Mouse (Mus musculus) MEL (cell line): Measurements from ENCODE around the gene Zfp319. TPM values are rescaled to one million over a fixed set of nuclear protein-coding genes. Genes with fewer than 3 reads are reported as not detected.

Source experiments
- DNase-seq: peaks from one replicate; pipeline ENCODE4 v3.0.0; 2011; ENCODE audit warnings: low read depth, low spot score
- H3K27ac ChIP-seq: 2 replicates; pipeline ENCODE4 v1.5.1; 2012; ENCODE audit warnings: low read depth, mild to moderate bottlenecking, control low read depth, low read length, moderate library complexity; ENCODE audit not compliant: control insufficient read depth
- H3K27me3 ChIP-seq, 2 experiments: fragments of 150-350 bp in 1 of 2; sonication (generic) in 1 of 2; 2 replicates each; pipeline ENCODE4 v1.6.1; 2012; ENCODE audit warnings: low read length in 2 of 2, mild to moderate bottlenecking in 2 of 2, improper control_type of control experiment in 1 of 2, moderate library complexity in 1 of 2; ENCODE audit not compliant: insufficient read depth in 2 of 2, control insufficient read depth in 1 of 2
- H3K36me3 ChIP-seq, 2 experiments: 2 replicates each; pipeline ENCODE4 v1.6.1; 2012 to 2014; ENCODE audit warnings: low read length in 2 of 2, improper control_type of control experiment in 1 of 2, inconsistent platforms in 1 of 2, mild to moderate bottlenecking in 1 of 2; ENCODE audit not compliant: insufficient read depth in 2 of 2, control insufficient read depth in 1 of 2
- H3K4me1 ChIP-seq, 2 experiments: fragments of 150-350 bp in 1 of 2; sonication (generic) in 1 of 2; 2 replicates each; pipeline ENCODE4 v1.6.1; 2012; ENCODE audit warnings: low read length in 2 of 2, improper control_type of control experiment in 1 of 2, mild to moderate bottlenecking in 1 of 2; ENCODE audit not compliant: insufficient read depth in 2 of 2, control insufficient read depth in 1 of 2
- H3K4me3 ChIP-seq, 2 experiments: fragments of 150-350 bp in 1 of 2; sonication (generic) in 1 of 2; 2 replicates each; pipeline ENCODE4 v1.5.1; 2012; ENCODE audit warnings: low read depth in 2 of 2, low read length in 2 of 2, mild to moderate bottlenecking in 2 of 2, moderate library complexity in 2 of 2, control low read depth in 1 of 2, improper control_type of control experiment in 1 of 2; ENCODE audit not compliant: control insufficient read depth in 1 of 2, insufficient read depth in 1 of 2
- H3K79me2 ChIP-seq: 2 replicates; pipeline ENCODE4 v1.6.1; 2012; ENCODE audit warnings: mild to moderate bottlenecking, low read length, moderate library complexity; ENCODE audit not compliant: control insufficient read depth, poor library complexity, insufficient read depth
- H3K9ac ChIP-seq: 2 replicates; pipeline ENCODE4 v1.6.1; 2012; ENCODE audit warnings: low read depth, mild to moderate bottlenecking, control low read depth, low read length, moderate library complexity; ENCODE audit not compliant: control insufficient read depth, poor library complexity, severe bottlenecking
- H3K9me3 ChIP-seq: fragments of 150-350 bp; sonication (generic); replicated peaks from 2 replicates; pipeline ENCODE4 v1.6.1; 2012; ENCODE audit warnings: mild to moderate bottlenecking, low read length, improper control_type of control experiment, moderate library complexity; ENCODE audit not compliant: insufficient read depth
- BHLHE40 ChIP-seq: IDR thresholded peaks from 2 replicates; pipeline ENCODE4 v1.6.1; 2012; ENCODE audit warnings: low read depth, mild to moderate bottlenecking, inconsistent platforms, low read length, improper control_type of control experiment, borderline replicate concordance
- CHD1 ChIP-seq: IDR thresholded peaks from 2 replicates; pipeline ENCODE4 v1.6.1; 2012; ENCODE audit warnings: low read depth, mild to moderate bottlenecking, inconsistent platforms, low read length, improper control_type of control experiment
- CHD2 ChIP-seq: IDR thresholded peaks from 2 replicates; pipeline ENCODE4 v1.6.1; 2011; ENCODE audit warnings: low read length, improper control_type of control experiment
- CTCF ChIP-seq, 3 experiments: IDR thresholded peaks in 2 of 3; conservative IDR thresholded peaks in 1 of 3; 2 replicates each; pipeline ENCODE4 v1.5.1; 2011 to 2012; ENCODE audit warnings: low read length in 3 of 3, low read depth in 2 of 3, mild to moderate bottlenecking in 2 of 3, improper control_type of control experiment in 1 of 3, inconsistent platforms in 1 of 3, mixed read lengths in 1 of 3, moderate library complexity in 1 of 3; ENCODE audit not compliant: control insufficient read depth in 1 of 3, insufficient read depth in 1 of 3, poor library complexity in 1 of 3, severe bottlenecking in 1 of 3
- ELF1 ChIP-seq: IDR thresholded peaks from 2 replicates; pipeline ENCODE4 v1.6.1; 2014; ENCODE audit warnings: low read depth, mild to moderate bottlenecking, inconsistent platforms, low read length, improper control_type of control experiment, moderate library complexity
- EP300 ChIP-seq, 2 experiments: IDR thresholded peaks; 2 replicates each; pipeline ENCODE4 v1.6.1; 2011; ENCODE audit warnings: improper control_type of control experiment in 2 of 2, low read length in 2 of 2, low read depth in 1 of 2, mild to moderate bottlenecking in 1 of 2
- ETS1 ChIP-seq: IDR thresholded peaks from 2 replicates; pipeline ENCODE4 v1.6.1; 2012; ENCODE audit warnings: low read depth, mild to moderate bottlenecking, inconsistent platforms, low read length, improper control_type of control experiment, moderate library complexity
- GABPA ChIP-seq: IDR thresholded peaks from 2 replicates; pipeline ENCODE4 v1.6.1; 2012; ENCODE audit warnings: low read depth, mild to moderate bottlenecking, inconsistent platforms, low read length, improper control_type of control experiment, moderate library complexity
- GATA1 ChIP-seq: IDR thresholded peaks from 2 replicates; pipeline ENCODE4 v1.6.1; 2011; ENCODE audit warnings: low read depth, low read length, improper control_type of control experiment
- HCFC1 ChIP-seq: IDR thresholded peaks from 2 replicates; pipeline ENCODE4 v1.6.1; 2012; ENCODE audit warnings: low read depth, mild to moderate bottlenecking, inconsistent platforms, low read length, improper control_type of control experiment, moderate library complexity
- KAT2A ChIP-seq: conservative IDR thresholded peaks from 2 replicates; pipeline ENCODE4 v1.6.1; 2012; ENCODE audit warnings: low read depth, low read length, improper control_type of control experiment, inconsistent platforms
- MAFK ChIP-seq: IDR thresholded peaks from 2 replicates; pipeline ENCODE4 v1.6.1; 2011; ENCODE audit warnings: low read depth, mild to moderate bottlenecking, low read length, improper control_type of control experiment, borderline replicate concordance
- MAX ChIP-seq: IDR thresholded peaks from 2 replicates; pipeline ENCODE4 v1.6.1; 2011; ENCODE audit warnings: low read length, improper control_type of control experiment
- MAZ ChIP-seq: IDR thresholded peaks from 2 replicates; pipeline ENCODE4 v1.6.1; 2012; ENCODE audit warnings: low read depth, mild to moderate bottlenecking, inconsistent platforms, low read length, improper control_type of control experiment
- MXI1 ChIP-seq: IDR thresholded peaks from 2 replicates; pipeline ENCODE4 v1.6.1; 2011; ENCODE audit warnings: mild to moderate bottlenecking, low read depth, low read length, improper control_type of control experiment
- MYB ChIP-seq: IDR thresholded peaks from 2 replicates; pipeline ENCODE4 v1.6.1; 2011; ENCODE audit warnings: mild to moderate bottlenecking, low read depth, low read length, improper control_type of control experiment
- MYC ChIP-seq: IDR thresholded peaks from 2 replicates; pipeline ENCODE4 v1.6.1; 2011; ENCODE audit warnings: low read depth, mild to moderate bottlenecking, low read length, improper control_type of control experiment, moderate library complexity
- NELFE ChIP-seq: IDR thresholded peaks from 2 replicates; pipeline ENCODE4 v1.6.1; 2011; ENCODE audit warnings: low read depth, low read length, improper control_type of control experiment
- NRF1 ChIP-seq: IDR thresholded peaks from 2 replicates; pipeline ENCODE4 v1.6.1; 2014; ENCODE audit warnings: low read depth, mild to moderate bottlenecking, inconsistent platforms, low read length, improper control_type of control experiment, moderate library complexity; ENCODE audit not compliant: poor library complexity, insufficient read depth, severe bottlenecking
- POLR2A ChIP-seq, 2 experiments: IDR thresholded peaks; 2 replicates each; pipeline ENCODE4 v1.6.1; 2011 to 2012; ENCODE audit warnings: low read length in 2 of 2, mild to moderate bottlenecking in 2 of 2, control low read depth in 1 of 2, improper control_type of control experiment in 1 of 2, low read depth in 1 of 2, moderate library complexity in 1 of 2; ENCODE audit not compliant: control insufficient read depth in 1 of 2, insufficient read depth in 1 of 2, poor library complexity in 1 of 2
- POLR2AphosphoS2 ChIP-seq: IDR thresholded peaks from 2 replicates; pipeline ENCODE4 v1.6.1; 2011; ENCODE audit warnings: low read length, improper control_type of control experiment
- POLR2AphosphoS5 ChIP-seq: IDR thresholded peaks from 2 replicates; pipeline ENCODE4 v1.6.1; 2012; ENCODE audit warnings: low read depth, borderline replicate concordance, mild to moderate bottlenecking, inconsistent platforms, low read length, moderate library complexity, mixed read lengths
- RAD21 ChIP-seq: IDR thresholded peaks from 2 replicates; pipeline ENCODE4 v1.6.1; 2011; ENCODE audit warnings: mild to moderate bottlenecking, low read depth, low read length, improper control_type of control experiment
- RCOR1 ChIP-seq: IDR thresholded peaks from 2 replicates; pipeline ENCODE4 v1.6.1; 2012; ENCODE audit warnings: low read depth, mild to moderate bottlenecking, inconsistent platforms, low read length, improper control_type of control experiment
- SIN3A ChIP-seq: IDR thresholded peaks from 2 replicates; pipeline ENCODE4 v1.6.1; 2012; ENCODE audit warnings: low read length, improper control_type of control experiment, inconsistent platforms
- SMC3 ChIP-seq: IDR thresholded peaks from 2 replicates; pipeline ENCODE4 v1.6.1; 2011; ENCODE audit warnings: low read depth, low read length, improper control_type of control experiment
- TAL1 ChIP-seq: IDR thresholded peaks from 2 replicates; pipeline ENCODE4 v1.6.1; 2012; ENCODE audit warnings: mild to moderate bottlenecking, inconsistent platforms, low read length, moderate library complexity, mixed read lengths
- TCF12 ChIP-seq: IDR thresholded peaks from 2 replicates; pipeline ENCODE4 v1.6.1; 2014; ENCODE audit warnings: low read depth, mild to moderate bottlenecking, inconsistent platforms, low read length, improper control_type of control experiment, moderate library complexity
- UBTF ChIP-seq: IDR thresholded peaks from 2 replicates; pipeline ENCODE4 v1.6.1; 2012; ENCODE audit warnings: low read depth, mild to moderate bottlenecking, inconsistent platforms, low read length, improper control_type of control experiment, moderate library complexity, borderline replicate concordance; ENCODE audit not compliant: insufficient read depth
- USF1 ChIP-seq: IDR thresholded peaks from 2 replicates; pipeline ENCODE4 v1.6.1; 2014; ENCODE audit warnings: low read depth, mild to moderate bottlenecking, inconsistent platforms, low read length, improper control_type of control experiment, moderate library complexity
- ZKSCAN1 ChIP-seq: IDR thresholded peaks from 2 replicates; pipeline ENCODE4 v1.6.1; 2012; ENCODE audit warnings: low read depth, mild to moderate bottlenecking, inconsistent platforms, low read length, improper control_type of control experiment, moderate library complexity
- ZMIZ1 ChIP-seq: IDR thresholded peaks from 2 replicates; pipeline ENCODE4 v1.6.1; 2012; ENCODE audit warnings: low read depth, mild to moderate bottlenecking, inconsistent platforms, low read length, improper control_type of control experiment, moderate library complexity
- polyA plus RNA-seq, 2 experiments: library from polyadenylated mRNA; stranded (reverse) in 1 of 2; unstranded in 1 of 2; fragments of >175 nt in 1 of 2; fragments of >200 nt in 1 of 2; gene quantifications; 2 replicates each; pipeline versions ENCODE4 v1.2.1 to v1.2.4; 2012; ENCODE audit warnings: low replicate concordance in 2 of 2, low read depth in 1 of 2; ENCODE audit not compliant: insufficient read length in 2 of 2, insufficient read depth in 1 of 2, missing spikeins in 1 of 2
- total RNA-seq: library from RNA; depleted of rRNA; stranded (reverse); fragments of 300-350 nt; gene quantifications from 2 replicates; pipeline ENCODE4 v1.2.3, GENCODE M21; 2012; rRNA removed

Gene Zfp319
- 1.8 and 2.0 TPM in 2 replicates for total RNA-seq
- 1 to 10 TPM in 1 of 2 experiments, not detected in 1; 4.8 TPM for polyA plus RNA-seq

GRCm38 (mm10) chr8:95331720-95332436 lies at the start of gene Zfp319, which contains the start of gene Usb1:
Gene Zfp319, minus strand, starts transcription at chr8:95331950.
Gene Usb1, plus strand, starts transcription at chr8:95332284.
- H3K9me3 ChIP-seq = no peaks in the 10 kb centered on the region
- no peaks in the 10 kb centered on the region for H3K27me3 ChIP-seq
- peak within 1 kb of the TSS; percentile 76 for H3K27ac ChIP-seq
- H3K4me3 ChIP-seq = peak within 1 kb of the TSS; percentile 71 to 89
- peaks cover 7% of the 10 kb centered on the region; the same call in 1 of the 2 replicates for H3K79me2 ChIP-seq
- TF ChIP-seq ZMIZ1 (no peak), RCOR1 (no peak), MYB (no peak), POLR2AphosphoS2 (0 out of 2 replicates have a peak, but pooled peaks have one; percentile 45), SMC3 (peak; percentile 14; the same call in 1 of the 2 replicates), SIN3A (no peak; the same call in 1 of the 2 replicates), CTCF (IDR thresholded peaks at IDR 0.05 in 2 of 3, conservative IDR thresholded peaks at IDR 0.05 in 1 of 3; ENCODE audit: control insufficient read depth in 1 of 3, insufficient read depth in 1 of 3, low read depth in 2 of 3, low read length in 3 of 3, poor library complexity in 1 of 3, severe bottlenecking in 1 of 3) (peak; percentile 48 to 80 (median 69); a peak in 5 of 6 replicates), TAL1 (no peak), ELF1 (peak; percentile 86), RAD21 (peak; percentile 49), KAT2A (no peak; the same call in 1 of the 2 replicates), NRF1 (no peak), POLR2AphosphoS5 (no peak), CHD1 (no peak), ETS1 (no peak), USF1 (no peak), MAFK (no peak), POLR2A (IDR thresholded peaks at IDR 0.05; ENCODE audit: control insufficient read depth in 1 of 2, insufficient read depth in 1 of 2, low read depth in 1 of 2, low read length in 2 of 2, poor library complexity in 1 of 2) (peak; percentile 43 to 85), TCF12 (peak; percentile 63), BHLHE40 (no peak), ZKSCAN1 (no peak), CHD2 (no peak), MAZ (peak; percentile 74), MXI1 (peak; percentile 45; the same call in 1 of the 2 replicates), EP300 (IDR thresholded peaks at IDR 0.05; ENCODE audit: low read depth in 1 of 2, low read length in 2 of 2) (no peak), GATA1 (no peak), HCFC1 (peak; percentile 77), MAX (peak; percentile 10; the same call in 1 of the 2 replicates), MYC (no peak), GABPA (no peak), NELFE (peak; percentile 75), UBTF (no peak)
- DNase-seq = peak; percentile 94
- peaks cover 4 to 15% of the 10 kb centered on the region in 2 experiments; a peak in 2 of 4 replicates for H3K4me1 ChIP-seq
- H3K36me3 ChIP-seq = peaks cover 0 to 9% of the 10 kb centered on the region in 2 experiments; a peak in 3 of 4 replicates
- H3K9ac ChIP-seq = peak within 1 kb of the TSS; percentile 83
